Mouse (Mus musculus): ENCODE measurements at regions not wholly inside any gene's neighbourhood (a gene's known extent, or its start where the extent isn't known, plus 50 kb on each side); places are given as distances from the start of the nearest gene placed in this dataset.

GRCm38 (mm10) chr4:8431032-8431332, 192.1 kb upstream of the Car8 start:
- TF ChIP-seq MYOG (IDR thresholded peaks at IDR 0.05; ENCODE audit: control insufficient read depth in 1 of 3, insufficient read depth in 1 of 3, insufficient read length in 2 of 3, low read depth in 2 of 3) (no peak), POLR2A (IDR thresholded peaks at IDR 0.05; ENCODE audit: insufficient read length, low read depth) (no peak), E2F4 (IDR thresholded peaks at IDR 0.05; ENCODE audit: insufficient read depth) (no peak), USF1 (IDR thresholded peaks at IDR 0.05; ENCODE audit: low read depth) (no peak), TCF12 (IDR thresholded peaks at IDR 0.05; ENCODE audit: insufficient read depth, poor library complexity, severe bottlenecking) (no peak), MAX (IDR thresholded peaks at IDR 0.05; ENCODE audit: low read depth) (no peak)

Measured in myocyte (in vitro differentiated cells).